Mouse (Mus musculus) brain, embryonic 18.5 days (tissue): ENCODE data around the gene Chd6.
"Not testable (repeated sequence)": the region's sequence is repeated elsewhere in the genome, so short reads cannot be mapped to it uniquely, and the experiment has no call there.

ENCODE experiments used
- DNase-seq: peaks from one replicate; pipeline ENCODE4 v3.0.0-alpha.2; 2012; ENCODE audit warnings: low read depth, low spot score

Chd6 gene

GRCm38 (mm10) chr2:160990339-160991070, 118.4 kb downstream of the Chd6 start:
- DNase-seq, result no peak

GRCm38 (mm10) chr2:160987503-160987902, 121.4 kb downstream of the Chd6 start:
- DNase-seq, result no peak

- no peak for DNase-seq
Measured at GRCm38 (mm10) chr2:160982636-160983035, 126.2 kb downstream of the Chd6 start.

GRCm38 (mm10) chr2:160981791-160982190, 127.1 kb downstream of the Chd6 start:
- no peak for DNase-seq

- no peak for DNase-seq
Measured at GRCm38 (mm10) chr2:160978651-160979050, 130.2 kb downstream of the Chd6 start.

GRCm38 (mm10) chr2:160977248-160977647, 131.6 kb downstream of the Chd6 start:
- DNase-seq, result no peak

- DNase-seq, result no peak
Measured at GRCm38 (mm10) chr2:160973648-160974215, 135.1 kb downstream of the Chd6 start.

GRCm38 (mm10) chr2:160972103-160972792, 136.6 kb downstream of the Chd6 start:
- DNase-seq, result no peak

- DNase-seq, result no peak
Measured at GRCm38 (mm10) chr2:160962149-160962548, 146.7 kb downstream of the Chd6 start.

- DNase-seq, result no peak
Measured at GRCm38 (mm10) chr2:160960956-160961646, 147.8 kb downstream of the Chd6 start.

GRCm38 (mm10) chr2:160959901-160960300, 149.0 kb downstream of the Chd6 start:
- no peak for DNase-seq

- DNase-seq, result no peak
Measured at GRCm38 (mm10) chr2:160958737-160959136, 150.1 kb downstream of the Chd6 start.

GRCm38 (mm10) chr2:160957801-160958200, 151.1 kb downstream of the Chd6 start:
- not testable (repeated sequence) for DNase-seq

- DNase-seq, result not testable (repeated sequence)
Measured at GRCm38 (mm10) chr2:160957307-160957706, 151.6 kb downstream of the Chd6 start.

- DNase-seq, result no peak
Measured at GRCm38 (mm10) chr2:160955331-160955730, 153.5 kb downstream of the Chd6 start.

- no peak for DNase-seq
Measured at GRCm38 (mm10) chr2:160954541-160954940, 154.3 kb downstream of the Chd6 start.

- DNase-seq, result no peak
Measured at GRCm38 (mm10) chr2:160953131-160953873, 155.6 kb downstream of the Chd6 start.

GRCm38 (mm10) chr2:160951595-160951994, 157.3 kb downstream of the Chd6 start:
- DNase-seq, result no peak

GRCm38 (mm10) chr2:160942443-160942842, 166.4 kb downstream of the Chd6 start:
- DNase-seq, result no peak

GRCm38 (mm10) chr2:160940930-160941709, 167.8 kb downstream of the Chd6 start:
- no peak for DNase-seq

GRCm38 (mm10) chr2:160934451-160934850, 174.4 kb downstream of the Chd6 start:
- no peak for DNase-seq
